Mouse (Mus musculus): ENCODE results near the gene Ddx59.

DNA sequence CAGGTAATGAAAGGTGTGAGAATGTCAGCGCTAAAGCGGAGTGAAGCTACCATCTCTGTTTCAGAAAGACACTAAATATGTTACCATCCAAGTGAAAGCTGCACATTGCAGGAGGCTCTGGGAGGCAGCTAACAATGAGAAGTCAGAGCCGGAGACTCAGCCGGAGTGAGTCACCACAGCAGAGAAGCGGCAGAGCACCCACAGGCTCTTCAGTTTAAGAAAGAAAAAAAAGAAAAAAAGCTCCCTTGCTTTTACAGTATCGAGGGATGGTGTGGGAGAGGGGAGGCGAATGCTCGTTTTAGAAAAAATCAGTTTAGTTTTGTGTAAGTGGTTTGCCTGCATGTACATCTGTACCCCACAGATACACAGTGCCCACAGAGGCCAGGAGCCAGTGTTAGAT is 13.8 kb upstream of the Ddx59 start:
- TF ChIP-seq POLR2A (IDR thresholded peaks at IDR 0.05; ENCODE audit: insufficient read length, low read depth) (no peak), USF1 (IDR thresholded peaks at IDR 0.05; ENCODE audit: low read depth) (no peak), SRF (IDR thresholded peaks at IDR 0.05; ENCODE audit: control insufficient read depth, insufficient read length, low read depth) (no peak), MAX (IDR thresholded peaks at IDR 0.05; ENCODE audit: low read depth) (no peak), E2F4 (IDR thresholded peaks at IDR 0.05; ENCODE audit: insufficient read depth) (no peak), POLR2AphosphoS2 (IDR thresholded peaks at IDR 0.05; ENCODE audit: insufficient read length, low read depth) (no peak), TCF12 (IDR thresholded peaks at IDR 0.05; ENCODE audit: insufficient read depth, poor library complexity, severe bottlenecking) (no peak), REST (IDR thresholded peaks at IDR 0.05; ENCODE audit: insufficient read depth, insufficient read length) (no peak), CEBPB (IDR thresholded peaks at IDR 0.05; ENCODE audit: insufficient read depth, poor library complexity, severe bottlenecking) (no peak), TCF3 (IDR thresholded peaks at IDR 0.05; ENCODE audit: insufficient read length, low read depth) (no peak), MYOG (IDR thresholded peaks at IDR 0.05; ENCODE audit: control insufficient read depth in 1 of 3, insufficient read depth in 1 of 3, insufficient read length in 2 of 3, low read depth in 2 of 3) (no peak), MYOD1 (IDR thresholded peaks at IDR 0.05; ENCODE audit: control insufficient read depth in 1 of 3, insufficient read length in 2 of 3, low read depth in 2 of 3) (no peak)
